Mouse (Mus musculus) ovary, adult 2 months (tissue): ENCODE results near the gene Smim1. TPM values are rescaled to one million over a fixed set of nuclear protein-coding genes. Genes with fewer than 3 reads are reported as not detected.

Source experiments
- polyA plus RNA-seq: library from polyadenylated mRNA; depleted of rRNA; stranded (reverse); fragments of >200 nt; gene quantifications from 2 replicates; pipeline ENCODE4 v1.2.3, GENCODE M21; 2012; rRNA removed

Smim1 gene
- polyA plus RNA-seq: 150 and 188 TPM in 2 replicates

GRCm38 (mm10) chr4:154025641-154026440 is at the start of gene Smim1:
Smim1 (minus strand) TSS chr4:154026230.

GRCm38 (mm10) chr4:154042577-154042976 is 16.5 kb upstream of the Smim1 start, which contains the start of gene Ccdc27:
Ccdc27 (minus strand) TSS chr4:154042677.

GRCm38 (mm10) chr4:154011646-154012089 is 14.4 kb downstream of the Smim1 start, which contains the start of gene Lrrc47:
Lrrc47 (plus strand) TSS chr4:154011731.

GRCm38 (mm10) chr4:153974431-153975291 is 51.4 kb downstream of the Smim1 start, which contains the start of the genes Dffb and Cep104:
Dffb (minus strand) TSS chr4:153975126.
Cep104 (plus strand) TSS chr4:153975194.

Other genes with a start within 250 kb of the Smim1 start
- gene A430005L14Rik, start 69.0 kb downstream of the Smim1 start, polyA plus RNA-seq: 58.1 and 69.9 TPM in 2 replicates
- gene Dffb, start 51.1 kb downstream of the Smim1 start, polyA plus RNA-seq: 22.0 and 23.0 TPM in 2 replicates
- 18.8 and 19.7 TPM in 2 replicates for gene Cep104, start 51.0 kb downstream of the Smim1 start, polyA plus RNA-seq
- 127 and 143 TPM in 2 replicates for gene Lrrc47, start 14.5 kb downstream of the Smim1 start, polyA plus RNA-seq
- not detected in 2 replicates for gene Ccdc27, start 16.4 kb upstream of the Smim1 start, polyA plus RNA-seq
- 9.7 and 9.9 TPM in 2 replicates for gene Trp73, start 114.0 kb upstream of the Smim1 start, polyA plus RNA-seq
- gene Wrap73, start 116.1 kb upstream of the Smim1 start, polyA plus RNA-seq: 43.3 and 45.2 TPM in 2 replicates
- gene Tprgl, start 134.4 kb upstream of the Smim1 start, polyA plus RNA-seq: 247 and 337 TPM in 2 replicates
- 25.5 and 31.1 TPM in 2 replicates for gene Megf6, start 144.5 kb upstream of the Smim1 start, polyA plus RNA-seq